Mouse (Mus musculus): ENCODE data around the gene Nudt16. TPM values are rescaled to one million over a fixed set of nuclear protein-coding genes. Genes with fewer than 3 reads are reported as not detected.
A peak's percentile ranks its signal among the peaks of the same experiment; 100 is the strongest.
"Not testable (repeated sequence)": the region's sequence is repeated elsewhere in the genome, so short reads cannot be mapped to it uniquely, and the experiment has no call there.

The Nudt16 gene
- polyA plus RNA-seq (2015; fragmentation: Nextera tagmentation; extraction: Ambion mirVana) = 4.5 and 5.0 TPM in 2 replicates

DNA sequence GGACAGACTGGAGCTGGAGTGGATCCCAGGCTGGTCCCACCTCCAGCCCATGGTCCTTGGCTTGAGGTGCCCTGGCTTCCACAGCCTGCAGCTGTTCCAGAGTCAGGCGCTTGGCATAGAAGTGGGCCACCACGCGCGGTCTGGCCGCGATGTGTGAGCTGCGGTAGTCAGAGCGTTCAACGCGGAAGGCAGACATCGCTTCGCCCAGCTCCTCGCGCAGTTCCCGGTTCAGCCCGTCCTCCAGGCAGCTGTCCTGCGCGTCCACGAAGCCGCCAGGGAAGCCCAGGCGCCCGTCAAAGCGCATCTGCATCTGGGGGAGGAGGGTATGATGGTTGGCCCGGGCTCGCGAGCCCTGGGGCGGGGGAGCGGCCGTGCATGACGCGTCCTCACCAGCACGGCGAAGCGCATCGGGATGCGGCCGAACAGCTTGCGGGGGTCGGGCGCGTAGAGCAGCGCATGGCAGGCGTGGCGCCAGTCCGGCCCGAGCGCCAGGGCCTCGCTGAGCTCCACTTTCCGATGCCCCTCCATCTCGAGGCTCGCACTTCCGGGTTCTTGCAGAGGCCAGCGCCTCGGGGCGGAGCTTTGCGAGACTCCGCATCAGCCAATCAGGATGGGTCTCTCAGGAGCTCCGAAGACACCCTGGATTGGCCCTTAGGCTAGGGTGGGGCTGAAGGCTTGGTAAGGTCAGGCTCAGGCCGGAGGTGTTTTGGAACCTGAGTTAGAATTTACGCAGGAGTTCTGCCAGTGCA lies at the start of gene Nudt16:
Gene Nudt16, minus strand, starts transcription at position 572 of the 749 bp plus-strand sequence.
- no peaks in the 10 kb centered on the region for H3K9me3 ChIP-seq (replicated peaks; ENCODE audit: control insufficient read depth, low read length)
- peak within 1 kb of the TSS; percentile 92 for H3K4me2 ChIP-seq (ENCODE audit: low read depth, low read length)
- peak within 1 kb of the TSS; percentile 84 for H3K4me3 ChIP-seq (ENCODE audit: low read depth, low read length)
- peak within 1 kb of the TSS; percentile 78 for H3K9ac ChIP-seq (ENCODE audit: low read depth, low read length)
- peaks cover 12% of the 10 kb centered on the region for H3K4me1 ChIP-seq (ENCODE audit: control insufficient read depth, low read depth, low read length)
- H3K36me3 ChIP-seq (ENCODE audit: control insufficient read depth, insufficient read depth) = no peaks in the 10 kb centered on the region
- no peaks in the 10 kb centered on the region for H3K27me3 ChIP-seq (ENCODE audit: control insufficient read depth, insufficient read depth, low read depth, low read length)
- peak within 1 kb of the TSS; percentile 50 for H3K27ac ChIP-seq (ENCODE audit: low read length)
- ATAC-seq (ENCODE audit: low read depth) = peak; percentile 99
- WGBS (ENCODE audit: insufficient replicate concordance) = under 1% methylated on average over 60 of the region's 60 CpGs

- Histone ChIP-seq H3K27me3 (ENCODE audit: control insufficient read depth, insufficient read depth, low read depth, low read length) (no peaks in the 10 kb centered on the region), H3K4me1 (ENCODE audit: control insufficient read depth, low read depth, low read length) (no peaks in the 10 kb centered on the region), H3K4me2 (ENCODE audit: low read depth, low read length) (no peak within 1 kb of the TSS), H3K9ac (ENCODE audit: low read depth, low read length) (no peak within 1 kb of the TSS), H3K9me3 (replicated peaks; ENCODE audit: control insufficient read depth, low read length) (no peaks in the 10 kb centered on the region), H3K27ac (ENCODE audit: low read length) (no peak within 1 kb of the TSS), H3K36me3 (ENCODE audit: control insufficient read depth, insufficient read depth) (no peaks in the 10 kb centered on the region), H3K4me3 (ENCODE audit: low read depth, low read length) (no peak within 1 kb of the TSS)
- no peak for ATAC-seq (ENCODE audit: low read depth)
- 65% methylated on average over 6 of the region's 6 CpGs for WGBS (ENCODE audit: insufficient replicate concordance)
Measured at GRCm38 (mm10) chr9:105144992-105145391, 13.4 kb upstream of the Nudt16 start, which contains the start of gene 1700080E11Rik. TSS of gene 1700080E11Rik (minus strand) at chr9:105145092.

DNA sequence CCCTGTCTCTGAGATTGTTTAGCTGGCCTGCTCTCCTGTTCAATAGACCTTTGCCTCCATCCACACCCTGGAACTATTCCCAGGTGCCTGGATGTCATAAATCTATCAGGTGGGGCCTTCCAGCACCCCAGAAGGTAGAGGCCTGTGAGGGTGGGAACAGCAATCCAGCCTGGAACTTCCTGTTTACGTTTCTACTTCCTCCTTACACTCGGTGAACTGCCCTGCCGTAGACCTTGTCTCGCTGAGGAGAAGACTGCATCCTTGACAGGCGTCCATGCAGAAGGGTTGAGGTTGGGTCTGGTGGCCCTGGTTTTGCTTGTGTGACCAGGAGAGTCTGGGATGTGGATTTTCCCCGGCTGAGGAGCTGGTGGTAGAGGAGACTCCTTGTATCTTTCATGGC lies 7.6 kb upstream of the Nudt16 start:
- Histone ChIP-seq H3K9ac (ENCODE audit: low read depth, low read length) (no peak overlapping the region), H3K9me3 (replicated peaks; ENCODE audit: control insufficient read depth, low read length) (no peaks in the 10 kb centered on the region), H3K4me2 (ENCODE audit: low read depth, low read length) (no peak overlapping the region), H3K4me1 (ENCODE audit: control insufficient read depth, low read depth, low read length) (no peaks in the 10 kb centered on the region), H3K27me3 (ENCODE audit: control insufficient read depth, insufficient read depth, low read depth, low read length) (no peaks in the 10 kb centered on the region), H3K36me3 (ENCODE audit: control insufficient read depth, insufficient read depth) (no peaks in the 10 kb centered on the region), H3K27ac (ENCODE audit: low read length) (no peak overlapping the region), H3K4me3 (ENCODE audit: low read depth, low read length) (no peak overlapping the region)
- no peak for ATAC-seq (ENCODE audit: low read depth)
- 34% methylated on average over 6 of the region's 6 CpGs for WGBS (ENCODE audit: insufficient replicate concordance)

DNA sequence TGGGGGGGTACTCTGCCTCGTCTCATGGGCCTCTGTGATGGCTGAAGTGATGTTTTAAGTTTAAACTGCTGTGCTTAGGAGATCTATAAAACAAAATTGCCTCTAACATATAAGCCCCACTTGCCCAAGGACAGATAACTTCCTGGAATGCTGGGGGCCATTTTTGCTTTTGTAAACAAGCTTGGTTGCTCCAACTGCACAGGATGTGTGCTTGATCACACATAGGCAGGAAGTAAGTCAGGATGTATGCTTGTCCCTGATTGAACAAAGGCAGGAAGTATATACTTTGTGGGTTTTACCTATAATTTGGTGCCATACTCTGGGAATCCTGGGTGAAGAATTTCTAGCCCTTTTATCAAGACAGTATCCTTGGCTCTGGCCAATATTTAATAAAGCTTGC lies 4.8 kb upstream of the Nudt16 start:
- Histone ChIP-seq H3K36me3 (ENCODE audit: control insufficient read depth, insufficient read depth) (no peaks in the 10 kb centered on the region), H3K27ac (ENCODE audit: low read length) (no peak overlapping the region), H3K4me1 (ENCODE audit: control insufficient read depth, low read depth, low read length) (peaks cover 5% of the 10 kb centered on the region), H3K27me3 (ENCODE audit: control insufficient read depth, insufficient read depth, low read depth, low read length) (no peaks in the 10 kb centered on the region), H3K4me3 (ENCODE audit: low read depth, low read length) (no peak overlapping the region), H3K9ac (ENCODE audit: low read depth, low read length) (no peak overlapping the region), H3K9me3 (replicated peaks; ENCODE audit: control insufficient read depth, low read length) (no peaks in the 10 kb centered on the region), H3K4me2 (ENCODE audit: low read depth, low read length) (no peak overlapping the region)
- ATAC-seq (ENCODE audit: low read depth) = no peak
- WGBS (ENCODE audit: insufficient replicate concordance) = 24% methylated on average over 1 of the region's 1 CpGs

GRCm38 (mm10) chr9:105134536-105134935 lies 2.9 kb upstream of the Nudt16 start:
- WGBS (ENCODE audit: insufficient replicate concordance) = 63% methylated on average over 5 of the region's 5 CpGs
- Histone ChIP-seq H3K27me3 (ENCODE audit: control insufficient read depth, insufficient read depth, low read depth, low read length) (no peaks in the 10 kb centered on the region), H3K4me3 (ENCODE audit: low read depth, low read length) (no peak overlapping the region), H3K36me3 (ENCODE audit: control insufficient read depth, insufficient read depth) (no peaks in the 10 kb centered on the region), H3K27ac (ENCODE audit: low read length) (no peak overlapping the region), H3K4me2 (ENCODE audit: low read depth, low read length) (no peak overlapping the region), H3K4me1 (ENCODE audit: control insufficient read depth, low read depth, low read length) (peaks cover 12% of the 10 kb centered on the region), H3K9me3 (replicated peaks; ENCODE audit: control insufficient read depth, low read length) (no peaks in the 10 kb centered on the region), H3K9ac (ENCODE audit: low read depth, low read length) (no peak overlapping the region)
- ATAC-seq (ENCODE audit: low read depth) = no peak

DNA sequence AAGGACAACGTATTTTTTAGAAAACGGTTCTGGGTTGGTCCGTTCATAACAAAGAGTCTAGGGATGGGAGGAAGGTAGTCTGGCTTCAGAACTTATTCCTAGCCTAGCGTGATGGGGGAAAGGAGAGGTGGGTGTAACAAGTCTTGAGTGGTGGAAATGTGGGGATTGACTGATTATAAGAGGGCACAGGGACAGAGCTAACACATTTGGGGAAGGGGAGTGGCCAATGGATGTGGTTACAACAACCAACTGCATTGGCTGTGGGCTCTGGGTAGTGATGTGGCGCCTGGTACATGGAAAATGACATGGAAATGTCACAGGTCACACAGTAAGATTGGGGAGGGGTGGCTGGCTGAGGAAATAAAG lies 361 bp upstream of the Nudt16 start:
- peak overlapping the region; percentile 84 for H3K4me3 ChIP-seq (ENCODE audit: low read depth, low read length)
- H3K9me3 ChIP-seq (replicated peaks; ENCODE audit: control insufficient read depth, low read length) = no peaks in the 10 kb centered on the region
- H3K27ac ChIP-seq (ENCODE audit: low read length) = no peak overlapping the region
- ATAC-seq (ENCODE audit: low read depth) = peak; percentile 2
- peak overlapping the region; percentile 78; the same call in 1 of the 2 replicates for H3K9ac ChIP-seq (ENCODE audit: low read depth, low read length)
- H3K4me2 ChIP-seq (ENCODE audit: low read depth, low read length) = peak overlapping the region; percentile 92
- WGBS (ENCODE audit: insufficient replicate concordance) = 21% methylated on average over 5 of the region's 5 CpGs
- H3K36me3 ChIP-seq (ENCODE audit: control insufficient read depth, insufficient read depth) = no peaks in the 10 kb centered on the region
- H3K4me1 ChIP-seq (ENCODE audit: control insufficient read depth, low read depth, low read length) = peaks cover 12% of the 10 kb centered on the region
- no peaks in the 10 kb centered on the region for H3K27me3 ChIP-seq (ENCODE audit: control insufficient read depth, insufficient read depth, low read depth, low read length)

GRCm38 (mm10) chr9:105130331-105130730 lies 1.3 kb downstream of the Nudt16 start:
- 83% methylated on average over 8 of the region's 8 CpGs for WGBS (ENCODE audit: insufficient replicate concordance)

DNA sequence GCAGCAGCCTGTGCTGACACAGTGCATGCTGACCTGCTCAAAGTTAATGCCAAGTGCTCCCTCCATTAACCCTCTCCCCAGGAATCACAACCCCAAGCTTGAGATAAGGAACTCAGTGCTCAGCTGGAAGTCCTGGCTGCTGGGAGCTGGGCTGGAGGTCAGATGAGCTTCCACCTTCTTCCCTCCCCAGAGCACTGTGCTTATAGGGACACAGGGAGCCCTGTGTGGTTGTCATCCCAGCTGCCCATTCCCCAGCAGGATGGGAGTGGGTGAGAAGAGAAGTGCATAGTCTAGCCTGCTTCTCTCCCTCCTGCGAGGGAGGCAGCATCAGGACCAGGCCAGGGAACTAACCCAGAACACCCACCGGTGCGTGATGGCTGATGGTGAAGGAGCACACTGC lies 6.4 kb downstream of the Nudt16 start:
- H3K36me3 ChIP-seq (ENCODE audit: control insufficient read depth, insufficient read depth); H3K9ac ChIP-seq (ENCODE audit: low read depth, low read length); H3K4me2 ChIP-seq (ENCODE audit: low read depth, low read length); H3K27ac ChIP-seq (ENCODE audit: low read length); H3K27me3 ChIP-seq (ENCODE audit: control insufficient read depth, insufficient read depth, low read depth, low read length); H3K9me3 ChIP-seq (replicated peaks; ENCODE audit: control insufficient read depth, low read length); H3K4me1 ChIP-seq (ENCODE audit: control insufficient read depth, low read depth, low read length); H3K4me3 ChIP-seq (ENCODE audit: low read depth, low read length); ATAC-seq (ENCODE audit: low read depth): not testable (repeated sequence)
- 72% methylated on average over 3 of the region's 3 CpGs for WGBS (ENCODE audit: insufficient replicate concordance)

More at GRCm38 (mm10) chr9:105130331-105130730, 1.3 kb downstream of the Nudt16 start:
- H3K4me1 ChIP-seq (ENCODE audit: control insufficient read depth, low read depth, low read length) = peaks cover 12% of the 10 kb centered on the region
- H3K9me3 ChIP-seq (replicated peaks; ENCODE audit: control insufficient read depth, low read length) = no peaks in the 10 kb centered on the region
- ATAC-seq (ENCODE audit: low read depth) = no peak
- no peak overlapping the region for H3K4me3 ChIP-seq (ENCODE audit: low read depth, low read length)
- H3K36me3 ChIP-seq (ENCODE audit: control insufficient read depth, insufficient read depth) = no peaks in the 10 kb centered on the region
- no peaks in the 10 kb centered on the region for H3K27me3 ChIP-seq (ENCODE audit: control insufficient read depth, insufficient read depth, low read depth, low read length)
- H3K27ac ChIP-seq (ENCODE audit: low read length) = no peak overlapping the region
- H3K9ac ChIP-seq (ENCODE audit: low read depth, low read length) = no peak overlapping the region
- peak overlapping the region; percentile 92 for H3K4me2 ChIP-seq (ENCODE audit: low read depth, low read length)

DNA sequence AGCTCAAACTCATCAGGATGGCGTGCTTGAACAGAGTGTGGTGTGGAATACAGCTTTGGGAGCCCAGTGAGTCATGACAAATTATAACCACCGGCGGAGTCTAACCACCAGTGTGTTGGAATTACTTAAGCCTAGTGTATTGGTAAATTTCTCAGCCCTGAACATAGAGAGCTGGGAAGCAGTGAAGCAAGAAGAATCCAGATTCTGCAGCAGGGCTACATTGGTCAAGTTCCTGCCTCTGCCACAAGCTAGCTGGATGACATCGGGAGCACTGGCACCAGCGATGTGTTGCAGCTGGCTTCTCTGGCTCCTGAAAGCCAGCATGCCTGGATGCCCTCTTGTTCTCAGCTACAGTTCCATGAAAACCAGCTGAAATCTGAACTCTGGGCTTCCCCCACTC lies 27.7 kb downstream of the Nudt16 start:
- WGBS (ENCODE audit: insufficient replicate concordance) = 77% methylated on average over 5 of the region's 5 CpGs
- Histone ChIP-seq H3K27ac (ENCODE audit: low read length) (no peak overlapping the region), H3K4me1 (ENCODE audit: control insufficient read depth, low read depth, low read length) (no peaks in the 10 kb centered on the region), H3K9me3 (replicated peaks; ENCODE audit: control insufficient read depth, low read length) (no peaks in the 10 kb centered on the region), H3K9ac (ENCODE audit: low read depth, low read length) (no peak overlapping the region), H3K27me3 (ENCODE audit: control insufficient read depth, insufficient read depth, low read depth, low read length) (no peaks in the 10 kb centered on the region), H3K4me2 (ENCODE audit: low read depth, low read length) (no peak overlapping the region), H3K4me3 (ENCODE audit: low read depth, low read length) (no peak overlapping the region), H3K36me3 (ENCODE audit: control insufficient read depth, insufficient read depth) (no peaks in the 10 kb centered on the region)
- no peak for ATAC-seq (ENCODE audit: low read depth)
